Mouse (Mus musculus) liver, embryonic 11.5 days (tissue): ENCODE results near the gene Tgfbr2. TPM values are rescaled to one million over a fixed set of nuclear protein-coding genes. Genes with fewer than 3 reads are reported as not detected.

ENCODE experiments used
- ATAC-seq: fragments of 200-750 bp; cut with Nextera tagmentation; replicated peaks from 2 replicates; pipeline ENCODE4 v1.8.0; 2017; ENCODE audit warnings: moderate number of reproducible peaks, mild to moderate bottlenecking, moderate TSS enrichment, moderate library complexity; ENCODE audit not compliant: low FRiP score
- DNase-seq: peaks from one replicate; pipeline ENCODE4 v3.0.0-alpha.2; 2017; ENCODE audit warnings: low spot score
- H3K27ac ChIP-seq: fragments of 300-500 bp; sonication (generic); 2 replicates; pipeline ENCODE4 v1.5.1; 2014; ENCODE audit warnings: mild to moderate bottlenecking, low read depth, low read length, control low read depth
- H3K27me3 ChIP-seq: fragments of 300-500 bp; sonication (generic); replicated peaks from 2 replicates; pipeline ENCODE4 v1.6.1; 2014; ENCODE audit warnings: low read length, mixed read lengths; ENCODE audit not compliant: control insufficient read depth, insufficient read depth
- H3K36me3 ChIP-seq: fragments of 300-500 bp; sonication (generic); 2 replicates; pipeline ENCODE4 v1.6.1; 2014; ENCODE audit warnings: mild to moderate bottlenecking, low read length, moderate library complexity, mixed read lengths; ENCODE audit not compliant: control insufficient read depth, insufficient read depth
- H3K4me1 ChIP-seq: fragments of 300-500 bp; sonication (generic); replicated peaks from 2 replicates; pipeline ENCODE4 v1.6.1; 2014; ENCODE audit warnings: low read length, mixed read lengths; ENCODE audit not compliant: control insufficient read depth, insufficient read depth
- H3K4me2 ChIP-seq: fragments of 300-500 bp; sonication (generic); 2 replicates; pipeline ENCODE4 v1.6.1; 2014; ENCODE audit warnings: mild to moderate bottlenecking, control low read depth, moderate library complexity
- H3K4me3 ChIP-seq: fragments of 300-500 bp; sonication (generic); 2 replicates; pipeline ENCODE4 v1.5.1; 2014; ENCODE audit warnings: low read depth, low read length, control low read depth
- H3K9ac ChIP-seq: fragments of 300-500 bp; sonication (generic); 2 replicates; pipeline ENCODE4 v1.6.1; 2014; ENCODE audit warnings: low read depth, low read length, control low read depth
- H3K9me3 ChIP-seq: fragments of 300-500 bp; sonication (generic); 2 replicates; pipeline ENCODE4 v1.6.1; 2016; ENCODE audit warnings: low read length, inconsistent platforms, mixed read lengths; ENCODE audit not compliant: control insufficient read depth
- WGBS: fragments of 180-500 bp; shearing (Covaris S2); extraction: QIAGEN DNeasy Blood & Tissue Kit; methylation state at CpG from one replicate; pipeline ENCODE4 v1.1.7; 2014; 5-methylcytosine and 5-hydroxymethylcytosine counted together
- polyA plus RNA-seq: library from polyadenylated mRNA; unstranded; fragments of >200 nt; fragmentation: Nextera tagmentation; extraction: Ambion mirVana; gene quantifications from 2 replicates; pipeline ENCODE4 v1.2.1, GENCODE M21; 2014

Gene Tgfbr2
- polyA plus RNA-seq, 1 experiment from 2014 or later: 9.5 TPM

DNA sequence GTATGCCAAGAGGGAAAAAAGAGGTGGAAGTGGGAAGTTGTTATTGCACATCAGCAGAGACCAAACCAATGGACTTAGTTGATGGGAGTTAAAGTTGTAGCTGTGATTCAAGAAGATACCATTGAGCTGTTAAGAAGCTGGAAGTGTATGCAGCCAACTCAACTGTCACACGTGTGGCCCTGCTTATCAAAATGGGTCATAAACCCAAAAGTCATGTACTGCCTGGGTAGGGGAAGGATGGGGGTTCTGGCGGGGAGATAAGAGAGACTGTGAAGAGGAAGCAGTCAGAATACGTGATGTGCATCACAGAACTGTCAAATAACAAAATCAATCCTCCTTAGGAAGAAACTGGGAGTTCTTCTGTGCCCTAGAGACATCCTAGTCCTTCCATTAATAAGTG, 15.1 kb downstream of the Tgfbr2 start:
- Histone ChIP-seq H3K4me2 (no peak overlapping the region), H3K9me3 (0 out of 2 replicates have a peak, but pooled peaks cover 2% of the 10 kb centered on the region), H3K4me1 (0 out of 2 replicates have a peak, but pooled peaks cover 3% of the 10 kb centered on the region), H3K36me3 (peaks cover 3% of the 10 kb centered on the region; the same call in 1 of the 2 replicates), H3K27ac (no peak overlapping the region), H3K9ac (no peak overlapping the region), H3K4me3 (no peak overlapping the region), H3K27me3 (no peaks in the 10 kb centered on the region)
- ATAC-seq (peak; percentile 60), DNase-seq (no peak)
- 37% methylated on average over 3 of the region's 3 CpGs for WGBS

DNA sequence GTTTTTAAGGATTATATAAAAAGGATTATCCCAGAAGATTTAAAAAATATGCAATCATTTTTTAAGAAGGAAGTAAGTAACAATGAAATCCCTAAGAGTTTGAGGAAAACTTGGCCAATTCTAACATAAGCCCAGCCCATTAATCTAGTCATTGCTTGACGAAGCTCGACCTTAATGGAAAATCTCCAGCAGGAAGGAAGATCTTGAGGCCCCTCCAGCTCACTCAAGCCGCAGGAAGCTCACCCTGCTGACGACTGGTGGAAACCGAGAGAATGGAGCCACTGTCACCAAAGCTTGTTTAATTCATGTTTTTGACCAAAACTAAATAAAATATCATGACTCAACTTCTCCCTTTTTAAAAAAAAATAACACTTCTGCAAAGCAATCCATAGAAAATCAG, 18.7 kb downstream of the Tgfbr2 start:
- Histone ChIP-seq H3K36me3 (peaks cover 3% of the 10 kb centered on the region; the same call in 1 of the 2 replicates), H3K4me1 (peaks cover 13% of the 10 kb centered on the region), H3K4me2 (no peak overlapping the region), H3K9ac (no peak overlapping the region), H3K4me3 (no peak overlapping the region), H3K27me3 (no peaks in the 10 kb centered on the region), H3K9me3 (0 out of 2 replicates have a peak, but pooled peaks cover 2% of the 10 kb centered on the region), H3K27ac (no peak overlapping the region)
- no peak for DNase-seq
- 60% methylated on average over 5 of the region's 5 CpGs for WGBS
- ATAC-seq: no peak

DNA sequence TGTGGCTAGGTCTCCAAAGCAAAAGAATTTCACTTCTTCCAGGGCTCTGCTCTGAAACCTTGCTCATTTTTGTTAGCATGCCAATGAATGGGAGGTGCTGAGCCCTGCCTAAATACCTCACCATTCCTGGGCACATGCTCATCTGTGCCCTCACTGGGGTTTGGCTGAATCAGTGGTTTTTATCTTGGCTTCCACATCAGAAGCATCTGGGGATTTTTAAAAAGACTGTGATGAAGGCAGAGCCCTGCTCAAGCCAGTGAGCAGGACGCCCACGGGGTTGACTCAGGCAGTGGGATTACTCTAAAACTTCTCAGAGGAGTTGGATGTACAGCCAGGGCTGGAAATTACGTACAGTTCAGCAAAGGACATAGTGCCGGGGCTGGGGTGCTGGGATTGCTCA, 22.3 kb downstream of the Tgfbr2 start:
- ATAC-seq: no peak
- H3K4me2 ChIP-seq: no peak overlapping the region
- H3K27me3 ChIP-seq: no peaks in the 10 kb centered on the region
- H3K9me3 ChIP-seq: 0 out of 2 replicates have a peak, but pooled peaks cover 2% of the 10 kb centered on the region
- no peak overlapping the region for H3K4me3 ChIP-seq
- DNase-seq: no peak
- no peak overlapping the region for H3K9ac ChIP-seq
- H3K36me3 ChIP-seq: peaks cover 3% of the 10 kb centered on the region; the same call in 1 of the 2 replicates
- WGBS: 87% methylated on average over 4 of the region's 4 CpGs
- peaks cover 16% of the 10 kb centered on the region for H3K4me1 ChIP-seq
- no peak overlapping the region for H3K27ac ChIP-seq

DNA sequence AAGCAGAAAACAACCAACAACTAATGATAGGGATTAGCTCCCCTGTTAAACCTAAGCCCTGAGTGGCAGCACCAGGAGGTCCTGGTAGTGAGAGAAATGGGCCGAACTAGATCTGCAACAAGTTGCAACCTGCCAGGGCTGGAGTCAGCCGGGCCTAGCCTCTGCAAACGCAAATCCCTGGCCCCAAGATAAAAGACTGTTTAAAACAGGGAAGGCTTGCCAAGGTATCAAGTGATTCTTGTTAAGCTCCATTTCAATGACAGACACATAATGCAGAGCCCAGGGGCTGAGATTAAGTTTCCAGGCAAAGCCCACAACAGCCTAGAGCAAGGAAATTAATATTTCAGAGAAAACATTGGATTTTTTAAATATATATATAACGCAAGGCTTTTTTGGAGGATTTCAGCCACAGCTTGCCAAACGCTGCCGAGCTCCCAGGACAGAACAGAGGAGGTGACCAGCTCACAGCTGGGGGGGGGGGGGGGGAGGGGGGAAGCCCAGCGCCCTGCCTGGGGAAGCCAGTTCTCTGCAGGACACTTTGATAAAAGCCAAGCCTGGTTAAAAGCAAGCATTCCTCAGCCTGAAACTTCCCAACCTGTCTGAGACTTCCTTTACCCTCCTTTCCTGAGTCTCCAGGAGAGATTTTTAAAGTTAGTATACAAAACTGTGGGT, 24.3 kb downstream of the Tgfbr2 start:
- Histone ChIP-seq H3K9ac (no peak overlapping the region), H3K9me3 (0 out of 2 replicates have a peak, but pooled peaks cover 2% of the 10 kb centered on the region), H3K4me3 (no peak overlapping the region), H3K27ac (no peak overlapping the region), H3K36me3 (peaks cover 3% of the 10 kb centered on the region; the same call in 1 of the 2 replicates), H3K4me1 (peaks cover 25% of the 10 kb centered on the region), H3K27me3 (no peaks in the 10 kb centered on the region), H3K4me2 (no peak overlapping the region)
- DNase-seq: no peak
- ATAC-seq: no peak
- WGBS: 43% methylated on average over 6 of the region's 7 CpGs

DNA sequence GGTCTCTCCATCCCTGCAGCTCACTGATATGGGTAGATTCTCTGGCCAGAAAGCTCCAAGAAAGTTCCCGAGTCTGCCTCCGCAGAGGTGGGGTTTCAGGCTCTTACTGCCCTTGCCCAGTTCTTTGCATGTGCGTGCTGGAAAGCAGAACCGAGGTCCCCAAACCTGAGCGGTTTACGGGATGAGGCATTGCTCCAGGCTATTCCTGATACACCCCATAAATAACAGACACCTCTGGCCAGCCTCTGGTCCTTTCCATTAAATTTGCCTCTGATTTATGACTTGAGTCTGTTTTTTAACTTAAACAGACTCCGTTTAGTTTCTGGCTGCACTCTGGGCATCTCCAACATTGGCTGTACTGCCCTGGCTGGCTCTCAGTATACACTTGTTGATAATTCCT, 26.4 kb downstream of the Tgfbr2 start:
- Histone ChIP-seq H3K27ac (no peak overlapping the region), H3K9me3 (no peaks in the 10 kb centered on the region), H3K27me3 (no peaks in the 10 kb centered on the region), H3K4me1 (peaks cover 34% of the 10 kb centered on the region), H3K9ac (no peak overlapping the region), H3K4me3 (no peak overlapping the region), H3K36me3 (no peaks in the 10 kb centered on the region), H3K4me2 (no peak overlapping the region)
- WGBS: 78% methylated on average over 7 of the region's 7 CpGs
- DNase-seq (no peak), ATAC-seq (no peak)

DNA sequence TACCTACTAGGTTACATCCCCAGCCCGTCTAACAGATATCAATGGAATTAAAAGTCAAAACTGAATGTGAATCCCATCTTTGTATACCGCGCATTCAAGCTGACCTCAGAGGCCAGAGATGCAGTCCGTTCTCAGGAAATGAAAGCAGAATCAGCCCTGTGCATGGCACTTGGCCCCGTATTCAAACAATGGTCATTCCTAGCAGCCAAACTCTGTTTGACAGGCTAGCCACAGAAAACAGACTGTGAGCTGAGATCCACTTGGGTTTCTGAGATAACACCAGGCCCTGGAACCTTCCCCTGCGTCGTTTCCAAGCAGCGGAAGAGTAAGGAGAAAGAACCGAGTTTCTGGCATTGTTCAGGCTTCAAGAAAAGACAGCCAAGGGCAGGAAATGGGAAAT, 28.9 kb downstream of the Tgfbr2 start:
- DNase-seq (no peak), ATAC-seq (0 out of 2 replicates have a peak, but pooled peaks have one; percentile 16)
- Histone ChIP-seq H3K9me3 (no peaks in the 10 kb centered on the region), H3K4me2 (peak overlapping the region; percentile 28; the same call in 1 of the 2 replicates), H3K4me3 (no peak overlapping the region), H3K27ac (peak overlapping the region; percentile 64), H3K27me3 (no peaks in the 10 kb centered on the region), H3K9ac (no peak overlapping the region), H3K4me1 (peaks cover 21% of the 10 kb centered on the region), H3K36me3 (no peaks in the 10 kb centered on the region)
- 34% methylated on average over 9 of the region's 9 CpGs for WGBS

DNA sequence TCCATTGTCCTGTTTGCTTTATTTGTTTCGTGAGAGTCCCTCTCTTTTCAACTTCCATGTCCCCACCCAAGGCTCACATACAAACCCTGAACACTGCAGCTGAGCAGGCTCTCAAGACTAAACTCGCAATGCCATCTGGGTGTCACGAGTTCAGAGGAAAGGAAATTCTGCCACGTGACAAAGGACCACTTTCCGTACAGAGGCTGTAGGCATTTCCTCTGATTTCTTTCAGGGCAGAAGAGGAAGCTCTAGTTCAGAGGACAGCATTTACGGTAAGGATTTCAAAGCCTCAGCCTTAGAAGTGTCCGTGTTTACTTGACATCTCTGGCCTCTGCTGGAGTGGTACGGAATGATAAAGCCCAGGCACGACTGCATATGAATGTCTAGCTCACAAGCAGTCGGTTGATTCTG, 29.9 kb downstream of the Tgfbr2 start:
- H3K27me3 ChIP-seq: no peaks in the 10 kb centered on the region
- ATAC-seq: peak; percentile 45
- no peak overlapping the region for H3K4me3 ChIP-seq
- no peak for DNase-seq
- peaks cover 18% of the 10 kb centered on the region for H3K4me1 ChIP-seq
- H3K9ac ChIP-seq: no peak overlapping the region
- H3K9me3 ChIP-seq: no peaks in the 10 kb centered on the region
- no peaks in the 10 kb centered on the region for H3K36me3 ChIP-seq
- 18% methylated on average over 10 of the region's 10 CpGs for WGBS
- H3K4me2 ChIP-seq: peak overlapping the region; percentile 12; the same call in 1 of the 2 replicates
- peak overlapping the region; percentile 40; the same call in 1 of the 2 replicates for H3K27ac ChIP-seq

DNA sequence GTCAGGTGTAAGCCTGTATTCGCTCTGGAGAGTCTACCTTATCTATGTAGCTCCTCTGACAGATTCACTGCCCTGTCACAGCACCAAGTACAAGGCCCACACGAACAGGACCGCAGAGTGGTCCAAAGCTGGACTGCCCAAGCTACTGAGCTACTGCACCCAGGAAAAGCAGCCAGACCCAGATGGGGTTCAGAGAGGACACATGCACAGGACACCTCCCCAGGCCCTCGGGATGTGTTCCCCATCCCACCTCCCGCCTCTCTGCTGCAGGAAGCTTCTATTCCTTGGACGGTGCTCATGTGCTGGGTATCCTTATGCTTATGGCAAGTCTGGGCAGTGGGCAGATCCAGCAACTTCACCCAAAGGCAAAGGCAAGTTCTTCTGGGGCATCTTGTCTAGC, 34.7 kb downstream of the Tgfbr2 start:
- no peak overlapping the region for H3K9ac ChIP-seq
- H3K4me3 ChIP-seq: no peak overlapping the region
- no peaks in the 10 kb centered on the region for H3K9me3 ChIP-seq
- H3K4me1 ChIP-seq: peaks cover 5% of the 10 kb centered on the region
- DNase-seq (no peak), ATAC-seq (no peak; the same call in 1 of the 2 replicates)
- H3K27ac ChIP-seq: no peak overlapping the region
- WGBS: 89% methylated on average over 6 of the region's 6 CpGs
- H3K27me3 ChIP-seq: no peaks in the 10 kb centered on the region
- no peak overlapping the region for H3K4me2 ChIP-seq
- no peaks in the 10 kb centered on the region for H3K36me3 ChIP-seq

DNA sequence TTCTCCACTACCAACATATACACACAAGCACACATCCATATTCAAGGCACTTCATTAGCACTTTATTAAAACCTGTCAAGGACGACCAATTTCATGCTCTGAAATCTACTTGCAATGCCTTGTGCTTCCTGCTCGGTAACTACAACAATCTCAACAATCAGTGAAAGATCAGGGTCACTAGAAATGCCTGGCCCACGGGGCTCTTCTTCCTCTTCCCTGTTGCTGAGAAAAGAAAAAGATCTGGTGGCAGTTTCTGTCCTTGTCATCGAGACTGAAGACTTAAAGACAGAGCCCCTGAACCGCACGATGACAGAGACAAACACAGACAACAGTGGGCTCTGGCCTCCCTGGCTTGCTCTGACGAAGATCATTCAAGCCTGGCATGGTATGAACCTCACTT, 35.6 kb downstream of the Tgfbr2 start:
- ATAC-seq (no peak), DNase-seq (no peak)
- Histone ChIP-seq H3K9me3 (no peaks in the 10 kb centered on the region), H3K27me3 (no peaks in the 10 kb centered on the region), H3K9ac (no peak overlapping the region), H3K4me2 (no peak overlapping the region), H3K36me3 (no peaks in the 10 kb centered on the region), H3K4me1 (no peaks in the 10 kb centered on the region; the same call in none of the 2 replicates), H3K27ac (no peak overlapping the region), H3K4me3 (no peak overlapping the region)
- WGBS: 53% methylated on average over 7 of the region's 7 CpGs
